Mouse (Mus musculus): ENCODE results near the gene Traf2. TPM values are rescaled to one million over a fixed set of nuclear protein-coding genes. Genes with fewer than 3 reads are reported as not detected.

The Traf2 gene
- total RNA-seq (2022) = 10 to 100 TPM; 22.6 to 35.3 (median 30.6) TPM

DNA sequence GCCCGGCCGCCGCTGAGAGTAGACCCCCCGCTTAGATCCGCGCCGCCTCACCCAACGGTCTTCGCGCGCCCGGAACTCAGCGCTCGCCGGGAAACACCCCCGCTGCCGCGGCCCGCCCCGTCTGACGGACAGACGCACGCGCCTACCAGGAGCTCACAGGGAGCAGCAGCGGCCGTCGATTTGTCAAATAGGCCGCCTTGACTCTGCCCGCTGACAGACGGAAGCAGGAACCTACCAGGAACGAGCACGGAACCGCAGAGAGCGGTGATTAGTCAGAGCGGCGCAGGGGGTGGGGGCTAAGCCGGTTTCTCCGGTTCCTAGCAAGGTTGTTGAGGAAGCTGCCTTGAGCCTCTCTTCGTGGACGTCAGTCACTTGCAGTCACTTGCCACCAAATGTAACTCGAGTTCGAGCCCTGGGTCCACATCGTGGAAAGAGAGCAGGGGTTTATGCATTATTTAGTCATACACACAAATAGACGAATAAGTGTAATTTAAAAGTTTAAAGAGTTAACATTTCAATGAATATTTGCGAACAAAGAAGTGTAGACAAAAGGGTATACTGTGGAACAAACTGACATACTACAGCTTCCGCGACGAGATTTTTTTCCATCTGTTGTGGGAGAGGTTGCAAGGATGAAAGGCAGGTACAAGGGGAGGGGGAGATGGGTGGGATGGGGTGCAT, at the start of gene Traf2:
Gene Traf2 (minus strand): TSS at position 130 of the 681 bp plus-strand sequence.
- peak; percentile 99 for DNase-seq

DNA sequence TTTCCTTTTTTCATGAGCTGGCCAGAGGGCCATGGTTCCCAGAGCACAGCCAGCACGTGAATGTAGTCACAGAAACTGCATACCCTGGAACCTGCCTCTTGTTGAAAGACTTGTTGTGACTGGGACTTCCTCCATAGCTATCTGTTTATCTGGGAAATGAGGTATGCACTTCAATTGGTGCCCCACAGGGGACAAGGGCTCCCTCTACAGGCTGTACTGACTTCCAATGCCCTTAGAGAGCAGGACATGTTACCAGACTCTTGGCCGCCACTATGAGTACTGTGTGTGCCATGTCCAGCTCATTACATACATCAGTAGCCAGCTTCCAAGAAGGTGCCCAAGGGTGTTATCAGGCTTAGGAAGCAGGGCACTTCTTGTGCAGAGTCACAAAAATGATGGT, 45.1 kb upstream of the Traf2 start:
- DNase-seq = no peak

DNA sequence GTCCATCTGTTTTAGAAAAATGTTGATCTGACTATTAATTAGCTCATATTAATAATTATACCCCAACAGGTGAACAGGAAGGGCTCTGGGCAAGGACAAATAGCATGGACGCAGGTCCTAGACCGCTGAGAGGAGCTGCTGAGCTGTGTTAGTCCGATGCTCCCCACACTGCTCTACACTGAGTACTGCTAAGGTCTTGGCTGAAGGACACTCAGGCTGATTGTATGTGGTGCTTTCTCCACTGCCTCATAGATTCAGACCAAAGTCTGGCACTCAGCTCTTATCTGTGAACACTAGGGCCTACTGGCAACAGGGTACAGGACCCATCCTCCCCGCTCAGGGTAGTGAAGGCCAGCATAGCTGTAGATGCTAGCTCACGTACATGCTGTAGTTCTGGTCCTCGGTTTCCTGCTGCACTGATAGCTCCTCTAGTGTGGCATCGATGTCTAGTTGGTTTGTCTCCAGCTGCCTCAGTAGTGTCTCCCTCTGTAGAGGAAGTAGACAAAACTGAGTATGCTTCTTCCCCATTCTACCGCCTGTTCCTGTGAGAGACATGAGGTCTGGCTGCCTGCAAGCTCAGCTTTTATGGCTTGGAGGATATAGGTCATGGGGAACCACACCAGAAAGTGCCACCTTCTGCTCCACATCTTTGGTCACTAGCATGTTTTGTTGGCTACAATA, 41.6 kb upstream of the Traf2 start:
- no peak for DNase-seq

DNA sequence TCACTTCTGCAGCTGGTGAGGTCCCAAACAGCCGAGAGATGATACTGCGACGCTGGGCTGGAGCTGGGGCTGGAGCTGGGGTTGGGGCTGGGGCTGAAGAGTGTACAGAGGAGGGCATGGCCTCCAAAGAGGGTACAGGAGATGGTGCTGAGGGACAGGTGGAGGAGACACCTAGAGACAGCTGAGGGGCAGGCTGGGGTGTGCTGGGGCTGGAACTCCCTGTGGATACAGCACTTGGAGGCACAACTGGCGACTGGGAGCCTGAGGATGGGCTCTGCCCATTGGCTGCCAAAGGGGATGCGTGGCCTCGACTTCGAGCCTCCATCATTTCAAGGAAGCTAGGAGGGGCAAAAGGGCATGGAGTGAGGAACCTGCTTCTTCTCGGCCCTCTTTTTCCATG, 40.5 kb upstream of the Traf2 start:
- no peak for DNase-seq

DNA sequence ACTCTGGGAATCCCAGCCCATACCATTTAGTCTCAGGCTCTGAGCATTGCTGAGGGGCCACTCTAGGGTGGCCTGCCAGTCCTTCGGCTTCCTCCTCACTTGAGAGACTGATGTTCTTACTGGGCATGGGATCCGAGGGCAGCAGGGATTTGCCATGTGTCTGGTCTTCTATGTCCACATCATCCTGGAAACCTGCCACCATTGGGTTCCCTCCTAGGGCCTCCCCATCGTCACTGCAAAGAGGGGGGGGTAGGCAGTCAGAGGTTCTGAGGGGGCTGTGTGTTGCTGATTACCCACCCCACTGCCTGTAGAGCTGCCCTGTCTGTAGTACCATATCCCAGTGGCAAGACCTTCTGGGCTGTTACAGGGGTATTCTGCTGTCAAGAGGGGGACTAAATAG, 38.9 kb upstream of the Traf2 start:
- no peak for DNase-seq

DNA sequence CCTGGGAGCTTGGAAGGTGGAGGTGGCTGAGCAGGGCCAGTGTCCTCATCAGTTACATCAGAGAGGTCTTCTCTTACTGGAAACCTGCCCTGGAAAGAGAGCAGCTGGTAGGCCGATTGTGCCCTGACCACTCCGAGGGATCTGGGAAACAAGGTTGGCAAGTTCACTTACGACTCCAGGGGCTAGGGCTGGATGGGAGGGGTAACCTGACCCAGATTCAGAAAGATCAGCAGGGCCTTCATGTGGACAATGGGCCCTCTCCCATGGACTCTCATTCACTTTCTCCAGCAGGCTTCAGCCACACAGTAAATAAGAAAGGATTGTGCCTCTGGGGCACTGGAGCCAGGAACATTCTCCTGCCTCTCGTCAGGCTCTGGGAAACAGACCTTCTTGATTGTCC, 38.1 kb upstream of the Traf2 start:
- no peak for DNase-seq

DNA sequence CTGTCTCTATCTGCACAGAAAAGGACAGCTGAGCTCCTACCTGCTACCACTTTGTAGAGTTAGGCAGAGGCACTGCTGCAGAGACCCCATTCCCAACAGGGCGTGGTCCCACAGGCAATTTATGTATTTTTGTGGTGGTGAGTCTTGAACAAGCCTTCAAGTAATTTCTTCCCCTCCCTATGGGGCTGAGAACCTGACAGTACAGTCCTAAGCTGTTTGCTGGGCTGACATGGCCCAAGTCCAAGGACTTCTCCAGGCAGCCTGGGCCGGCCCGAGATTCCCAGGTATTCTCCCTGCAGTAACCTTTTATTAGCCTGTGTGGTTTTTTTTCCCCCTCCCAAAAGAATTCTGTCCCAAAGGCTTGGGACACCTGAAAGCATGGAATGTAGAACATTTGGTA, 37.4 kb upstream of the Traf2 start:
- no peak for DNase-seq

DNA sequence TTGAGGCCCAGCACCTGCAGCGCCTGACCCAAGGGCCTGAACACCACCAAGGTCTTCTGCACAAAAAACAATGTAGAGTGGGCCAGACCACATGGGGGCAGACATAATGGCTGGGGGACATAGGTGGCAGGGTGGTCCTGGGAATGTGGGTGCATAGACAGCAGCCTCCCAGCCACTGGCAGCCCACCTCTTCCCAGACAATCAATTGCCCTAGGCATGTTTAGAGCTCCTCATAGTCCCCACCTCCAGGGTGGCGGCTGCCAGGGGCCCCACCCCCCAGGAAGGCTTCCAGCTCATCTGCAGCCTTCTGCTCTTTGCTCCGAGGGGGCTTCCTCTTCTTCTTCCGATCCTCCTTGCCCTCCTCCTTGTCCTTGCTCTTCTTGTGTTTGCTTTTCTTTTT, 36.8 kb upstream of the Traf2 start:
- DNase-seq = no peak

DNA sequence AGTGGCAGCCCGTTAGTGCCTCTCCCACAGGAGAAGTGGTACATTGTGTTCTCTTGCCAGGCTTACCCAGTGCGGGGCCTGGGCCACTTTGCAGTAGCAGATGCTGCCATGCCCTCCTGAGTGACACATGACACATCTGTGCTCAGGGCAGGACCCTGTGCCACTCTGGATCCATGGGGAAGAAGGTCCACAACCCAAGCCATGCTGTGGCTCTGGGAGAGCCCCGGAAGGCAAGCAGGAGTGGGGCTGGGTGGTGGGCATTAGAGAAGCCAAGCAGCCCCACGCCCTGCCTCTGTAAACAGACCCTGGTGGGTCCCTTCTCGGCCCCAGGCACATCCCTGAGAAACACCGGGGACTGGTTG, 36.4 kb upstream of the Traf2 start:
- no peak for DNase-seq

DNA sequence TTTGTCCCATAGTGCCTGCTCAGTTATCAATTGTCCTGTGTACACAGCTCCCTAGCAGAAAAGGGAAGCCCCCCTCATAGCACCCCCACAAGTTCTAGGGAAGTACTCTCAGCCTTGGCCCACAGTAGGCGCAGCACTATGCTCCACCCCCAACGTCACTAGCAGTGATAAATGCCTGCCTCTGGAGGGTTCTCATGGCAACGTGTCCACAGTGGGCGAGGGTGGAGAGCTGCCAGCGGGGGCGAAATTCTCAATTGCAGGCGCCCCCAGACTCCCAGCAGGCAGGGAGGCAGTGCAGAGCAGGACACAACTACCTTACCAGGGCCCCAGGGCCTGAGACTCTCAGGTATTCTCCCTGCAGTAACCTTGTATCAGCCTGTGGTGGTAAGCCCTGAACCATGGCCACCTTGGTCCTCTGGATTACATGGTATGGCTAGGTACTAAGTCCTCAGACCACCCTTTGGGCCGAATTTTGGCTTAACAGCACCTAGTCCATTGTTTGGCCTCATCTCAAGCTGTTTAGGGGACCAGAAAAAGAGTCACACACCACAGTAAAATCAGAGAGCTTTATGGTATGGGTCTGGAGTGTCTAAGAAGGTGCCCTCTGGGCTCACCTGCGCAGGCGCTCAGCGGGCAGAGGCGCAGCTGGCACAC, 35.9 kb upstream of the Traf2 start:
- DNase-seq = no peak

DNA sequence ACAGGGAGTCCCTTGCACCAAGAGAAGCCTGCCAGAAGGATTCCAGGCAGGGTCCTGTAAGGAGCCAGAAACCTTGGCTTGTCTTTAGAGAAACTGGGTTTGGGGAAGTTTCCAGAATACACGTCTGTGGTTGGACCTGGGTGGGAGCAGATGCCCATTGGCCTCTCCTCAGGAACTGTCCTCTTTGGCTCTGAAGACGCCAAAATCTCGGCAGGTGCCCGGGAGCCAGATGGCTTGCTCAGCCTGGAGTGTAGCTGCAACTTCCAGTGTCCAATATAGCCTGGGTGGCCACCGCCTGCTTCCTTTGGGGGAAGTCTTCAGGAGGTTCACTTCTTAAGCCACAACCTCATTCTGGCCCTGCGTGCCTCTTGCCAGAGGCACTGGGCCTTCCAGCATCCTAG, 35.2 kb upstream of the Traf2 start:
- no peak for DNase-seq

DNA sequence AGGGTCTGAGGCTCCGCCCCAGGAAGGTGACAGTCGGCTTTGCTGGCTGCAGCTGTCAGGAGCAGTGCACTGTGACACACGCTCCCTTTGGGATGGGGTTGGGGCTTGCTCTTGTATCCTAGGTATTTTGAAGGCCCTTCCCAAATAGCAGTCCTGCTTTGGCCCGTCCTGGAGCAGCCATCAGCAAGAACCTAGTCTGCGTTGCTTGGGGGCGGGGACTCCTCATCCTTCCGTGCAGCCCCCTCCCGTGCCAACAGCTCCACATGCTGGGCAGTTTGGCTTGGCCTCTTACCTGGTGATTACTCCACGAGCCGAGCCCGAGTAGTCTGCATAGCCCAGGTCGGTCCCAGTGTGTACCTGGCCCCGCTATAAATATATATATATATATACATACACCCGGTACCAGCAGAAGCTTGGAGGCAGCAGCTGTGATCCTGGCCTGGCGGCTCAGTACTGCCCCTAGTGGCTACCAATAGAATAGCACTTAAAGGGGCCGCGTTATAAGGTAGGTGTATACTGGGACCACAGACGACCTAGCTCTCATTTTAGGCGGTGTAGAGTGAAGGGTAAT, 34.6 kb upstream of the Traf2 start, which contains the start of gene Ajm1:
Gene Ajm1 (minus strand): TSS at position 464 of the 571 bp plus-strand sequence.
- DNase-seq = no peak

DNA sequence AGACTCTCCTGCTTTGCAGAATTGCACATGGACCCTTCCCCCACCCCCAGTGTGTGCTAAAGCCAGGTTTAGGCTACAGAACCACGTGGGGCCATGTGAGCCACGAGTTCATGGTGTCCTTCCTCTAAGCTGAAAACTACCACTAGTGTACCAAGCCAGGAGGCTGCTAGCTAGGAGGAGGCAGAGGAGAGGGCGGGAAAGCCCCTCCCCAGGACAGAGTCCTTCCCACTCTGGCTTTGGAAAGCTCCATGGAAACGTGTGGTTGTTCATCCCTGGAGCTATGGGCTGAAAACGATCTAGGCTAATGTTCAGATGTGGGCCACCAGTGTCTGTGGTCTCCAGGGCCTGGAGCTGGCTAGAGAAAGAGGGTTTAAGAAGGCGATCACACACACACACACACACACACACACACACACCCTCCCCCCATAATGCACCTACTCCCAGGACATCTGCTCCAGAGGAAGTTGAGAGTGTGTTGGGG, 33.9 kb upstream of the Traf2 start:
- DNase-seq = no peak

DNA sequence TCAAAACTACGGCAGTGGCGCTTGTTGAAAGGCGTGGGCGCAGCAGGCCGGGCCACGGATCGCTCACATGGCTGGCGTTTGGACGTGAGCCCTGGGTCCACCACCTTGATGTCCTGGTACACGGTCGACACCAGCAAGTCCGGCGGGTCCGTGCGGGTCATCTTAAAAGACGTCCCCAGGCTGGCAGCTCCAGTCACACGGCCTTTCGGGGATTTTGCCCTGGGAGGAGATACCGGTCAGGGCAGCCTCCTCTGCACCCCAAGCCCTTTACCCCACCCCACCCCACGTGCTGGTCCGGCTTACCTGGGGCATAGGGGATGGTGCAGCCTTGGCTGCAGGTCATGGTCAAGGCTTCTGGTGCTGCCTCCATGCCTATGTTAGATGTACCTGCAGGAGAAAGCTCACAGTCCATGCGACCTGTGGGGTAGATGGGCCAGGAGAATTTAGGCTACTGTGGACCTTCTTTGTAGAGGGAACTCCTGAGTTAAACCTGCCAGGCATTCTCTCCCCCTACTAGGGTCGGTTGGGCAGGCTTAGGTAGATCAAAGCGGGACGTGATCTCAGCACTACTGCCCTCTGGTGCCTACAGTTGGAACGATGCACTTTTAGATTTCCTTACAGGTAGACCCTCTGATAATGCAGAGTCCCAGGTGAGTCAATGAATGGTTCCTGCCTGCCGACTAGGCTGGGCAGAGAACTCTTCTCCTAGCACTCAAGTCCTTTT, 33.2 kb upstream of the Traf2 start:
- DNase-seq = no peak

DNA sequence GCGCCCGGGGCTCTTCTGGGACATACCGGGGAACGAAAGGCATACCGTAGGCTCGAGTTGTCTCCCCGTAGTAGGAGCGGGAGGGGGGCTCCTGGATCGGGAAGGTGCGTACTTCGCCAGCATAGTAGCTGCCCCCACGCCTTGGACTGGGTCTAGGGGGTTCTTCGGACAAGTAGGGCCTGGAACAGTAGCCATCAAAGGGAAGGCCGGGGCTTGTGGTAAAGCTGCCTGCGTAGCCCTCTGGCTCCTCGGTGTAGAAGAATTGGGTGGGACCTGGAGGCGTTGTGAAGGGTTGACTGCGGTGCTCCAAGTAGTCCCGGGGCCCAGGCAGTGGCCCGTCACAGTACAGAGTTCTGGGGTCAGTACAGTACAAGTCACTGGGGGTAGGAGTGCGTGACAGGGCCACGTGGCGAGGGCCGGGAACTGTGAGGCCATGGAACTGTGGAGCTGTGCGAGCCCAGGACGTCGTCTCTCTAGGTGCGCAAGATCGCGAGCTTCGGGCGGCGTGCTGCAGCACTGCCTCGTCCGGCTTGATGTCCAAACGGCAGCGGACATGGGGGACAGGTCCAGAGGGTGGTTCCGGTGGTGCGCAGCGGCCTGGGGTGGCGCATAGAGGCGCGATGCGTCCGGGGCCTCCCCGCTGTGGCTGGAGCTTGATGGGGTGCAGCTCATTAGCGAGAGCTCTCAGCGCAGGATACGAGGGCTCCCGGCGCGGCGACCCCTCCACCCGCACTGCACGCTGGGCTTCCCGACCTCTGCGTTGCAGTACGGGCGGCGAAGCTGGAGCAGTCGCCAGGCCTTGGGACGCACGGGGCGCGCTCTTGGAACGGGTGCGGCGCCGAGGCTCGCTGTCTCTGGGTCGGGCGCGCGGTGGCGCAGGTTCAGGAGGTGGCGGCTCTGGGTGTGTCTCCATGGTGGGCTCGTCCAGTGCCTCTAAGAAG, 32.3 kb upstream of the Traf2 start:
- no peak for DNase-seq

DNA sequence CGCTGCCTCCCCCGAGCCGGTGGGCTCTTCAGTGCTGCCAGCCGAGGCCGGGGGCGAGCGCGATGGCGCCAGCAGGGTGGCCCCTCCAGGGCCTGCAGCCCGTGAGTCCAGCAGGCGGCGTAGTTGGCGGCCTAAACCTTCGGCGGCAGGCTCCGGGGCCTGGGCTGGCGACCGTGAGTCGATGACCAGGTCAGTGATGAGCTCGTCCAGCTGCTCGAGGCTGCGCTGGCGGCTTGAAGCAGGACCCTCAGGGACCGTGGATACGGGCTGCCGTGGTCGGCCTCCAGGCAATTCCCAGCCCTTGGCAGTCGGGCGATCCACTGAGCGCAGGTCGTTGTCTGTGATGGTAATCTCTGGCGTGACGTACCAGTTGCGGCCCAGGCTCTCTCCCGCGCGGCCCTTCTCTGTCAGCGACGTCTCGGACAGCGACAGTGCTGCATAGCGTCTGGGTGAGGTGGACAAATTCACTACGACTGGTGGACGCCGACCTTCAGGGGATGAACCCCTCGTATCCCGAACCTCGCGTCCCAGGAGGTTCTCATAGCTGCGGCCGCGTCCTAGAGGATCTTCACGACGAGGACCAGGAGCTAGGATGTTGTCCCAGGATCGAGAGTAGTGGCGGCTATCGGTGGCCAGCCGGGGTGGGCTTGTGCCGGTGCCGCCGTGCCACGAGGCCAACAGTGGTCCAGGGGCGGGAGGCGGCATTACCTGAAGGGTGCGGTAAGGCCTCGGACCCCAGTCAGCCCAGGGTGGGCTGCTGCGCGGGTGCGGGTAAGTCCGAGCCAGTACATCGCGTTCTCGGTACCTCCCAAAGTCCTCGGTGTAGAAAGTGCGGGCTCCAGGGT, 31.4 kb upstream of the Traf2 start:
- DNase-seq = no peak

DNA sequence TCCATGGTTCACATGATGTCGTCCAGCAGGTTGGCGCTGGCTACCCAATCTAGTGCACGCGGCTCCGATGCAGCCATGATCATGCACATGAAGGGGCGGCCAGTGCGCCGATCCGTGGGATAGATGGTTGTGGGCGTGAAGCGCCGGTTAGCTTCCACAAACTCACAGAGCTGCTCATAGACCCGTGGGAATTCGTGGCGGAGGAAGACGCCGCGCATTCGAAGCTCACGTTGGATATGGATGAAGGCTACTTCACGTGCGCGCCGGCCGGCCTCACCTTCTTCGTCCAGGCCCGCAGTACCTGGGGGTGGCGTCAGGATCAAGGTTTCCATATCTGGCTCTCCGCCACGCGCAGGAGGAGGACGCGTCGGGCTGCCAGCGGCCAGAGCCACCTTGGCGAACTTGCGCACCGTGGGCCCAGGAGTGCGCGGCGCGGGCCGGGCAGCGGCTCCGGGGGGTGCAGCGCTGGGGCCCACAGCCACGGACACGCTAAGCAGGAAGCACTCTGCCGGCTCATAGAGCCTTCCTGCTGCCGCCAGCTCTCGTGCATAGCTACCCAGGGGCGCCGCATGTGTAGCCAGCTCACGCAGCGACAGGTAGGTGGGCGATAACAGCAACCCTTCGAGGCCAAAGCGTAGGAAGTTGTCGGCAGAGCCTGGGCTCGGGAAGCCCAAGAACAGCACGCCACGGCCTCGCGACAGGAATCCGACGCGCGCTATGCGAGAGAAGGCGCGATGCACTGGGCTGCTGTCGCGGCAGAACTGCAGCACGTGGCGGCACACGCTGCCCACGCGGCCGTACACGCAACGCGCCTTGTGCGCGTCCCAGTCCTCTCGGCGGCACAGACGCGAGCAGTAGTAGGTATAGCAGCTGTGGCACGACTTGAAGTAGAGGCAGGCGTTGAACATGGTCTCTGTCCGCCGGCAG, 30.5 kb upstream of the Traf2 start:
- no peak for DNase-seq

DNA sequence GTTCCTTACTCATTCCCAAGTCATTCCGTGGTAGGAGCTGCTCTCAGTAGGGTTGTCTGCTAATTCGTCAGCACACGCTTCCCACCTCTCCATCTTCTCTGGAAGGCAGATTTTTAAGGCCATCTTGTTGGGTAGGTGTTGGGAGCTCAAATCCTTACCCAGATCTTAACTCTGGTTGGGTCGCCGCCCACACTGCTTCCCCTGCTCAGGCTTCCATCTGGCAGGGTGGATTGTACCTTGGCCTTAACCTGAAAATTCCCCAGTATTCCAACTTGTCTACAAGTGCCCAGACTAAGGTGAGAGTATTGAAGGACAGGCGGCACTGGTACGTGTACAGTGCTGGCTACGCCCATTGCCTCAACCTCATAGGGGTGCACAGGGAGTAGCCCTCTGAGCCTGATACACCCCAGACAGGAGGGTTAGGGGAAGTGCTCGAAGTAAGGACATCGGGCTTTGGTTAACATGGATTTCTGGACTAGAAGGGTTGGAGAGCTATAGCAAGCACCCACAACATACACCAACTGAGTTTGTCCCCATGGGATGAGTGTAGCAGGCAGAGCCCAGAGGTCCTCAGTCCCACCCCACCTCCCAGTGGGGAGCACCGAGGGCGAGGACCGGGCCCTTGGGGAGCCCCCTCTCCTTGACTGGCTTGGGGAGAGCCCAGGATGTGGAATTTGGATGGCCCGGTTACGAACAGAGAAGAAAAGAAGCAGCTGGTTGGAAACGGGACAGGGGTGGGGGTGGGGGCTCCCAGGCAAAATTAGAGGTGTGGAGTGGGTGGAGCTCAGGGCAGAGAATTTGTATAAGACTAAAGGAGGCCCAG, 29.5 kb upstream of the Traf2 start:
- DNase-seq = no peak
